Mouse (Mus musculus): Measurements from ENCODE around the gene Mal.

DNA sequence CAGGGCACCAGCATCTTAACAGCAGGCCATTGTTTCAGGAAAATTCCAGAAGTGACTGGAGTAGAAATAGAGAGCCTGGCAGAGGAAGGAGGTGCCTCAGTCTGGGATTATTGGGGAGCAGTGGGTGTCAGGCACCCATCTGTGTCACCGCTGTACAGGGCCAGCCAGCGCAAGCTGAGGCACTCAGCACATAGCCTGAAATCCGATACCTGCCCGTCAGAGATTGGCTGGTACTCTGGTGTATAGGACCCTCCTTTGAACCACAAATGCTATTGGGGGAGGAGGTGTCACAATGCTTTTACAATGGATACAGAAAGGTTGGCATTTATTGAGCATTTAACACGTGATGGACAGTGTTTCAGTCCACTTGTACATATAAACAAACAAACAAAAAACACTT, 47.5 kb downstream of the Mal start:
- TF ChIP-seq CTCF (IDR thresholded peaks at IDR 0.05; ENCODE audit: borderline replicate concordance, insufficient read depth, low read depth, low read length) (no peak), POLR2A (IDR thresholded peaks at IDR 0.05; ENCODE audit: borderline replicate concordance, insufficient read depth, low read length) (no peak)

Measured in cerebellum, adult 2 months (tissue).